Mouse (Mus musculus) cortical plate, adult 2 months (tissue): ENCODE results near the gene Gm13287. TPM values are rescaled to one million over a fixed set of nuclear protein-coding genes. Genes with fewer than 3 reads are reported as not detected.
"Not testable (repeated sequence)": the region's sequence is repeated elsewhere in the genome, so short reads cannot be mapped to it uniquely, and the experiment has no call there.

Experiments
- H3K27ac ChIP-seq: fragments of 200-500 bp; 2 replicates; pipeline ENCODE4 v1.5.1; 2012; ENCODE audit warnings: low read length, control low read depth, inconsistent platforms; ENCODE audit not compliant: insufficient read depth
- H3K4me1 ChIP-seq: fragments of 200-500 bp; 2 replicates; pipeline ENCODE4 v1.6.1; 2011; ENCODE audit warnings: low read length; ENCODE audit not compliant: control insufficient read depth, insufficient read depth
- H3K4me3 ChIP-seq: fragments of 200-500 bp; 2 replicates; pipeline ENCODE4 v1.5.1; 2011; ENCODE audit warnings: mild to moderate bottlenecking, low read length, control low read depth; ENCODE audit not compliant: insufficient read depth
- CTCF ChIP-seq: fragments of 200-500 bp; IDR thresholded peaks from 2 replicates; pipeline ENCODE4 v1.5.1; 2011; ENCODE audit warnings: mild to moderate bottlenecking, control low read depth, low read length; ENCODE audit not compliant: insufficient read depth; ENCODE audit errors: extremely low read depth
- POLR2A ChIP-seq: fragments of 200-500 bp; IDR thresholded peaks from 2 replicates; pipeline ENCODE4 v1.6.1; 2011; ENCODE audit warnings: mild to moderate bottlenecking, low read length, control low read depth; ENCODE audit not compliant: insufficient read depth; ENCODE audit errors: extremely low read depth
- polyA plus RNA-seq: library from polyadenylated mRNA; depleted of rRNA; stranded (reverse); fragments of >200 nt; gene quantifications from 2 replicates; pipeline ENCODE4 v1.2.3, GENCODE M21; 2012

Gm13287 gene
- polyA plus RNA-seq, 1 experiment, result not detected

DNA sequence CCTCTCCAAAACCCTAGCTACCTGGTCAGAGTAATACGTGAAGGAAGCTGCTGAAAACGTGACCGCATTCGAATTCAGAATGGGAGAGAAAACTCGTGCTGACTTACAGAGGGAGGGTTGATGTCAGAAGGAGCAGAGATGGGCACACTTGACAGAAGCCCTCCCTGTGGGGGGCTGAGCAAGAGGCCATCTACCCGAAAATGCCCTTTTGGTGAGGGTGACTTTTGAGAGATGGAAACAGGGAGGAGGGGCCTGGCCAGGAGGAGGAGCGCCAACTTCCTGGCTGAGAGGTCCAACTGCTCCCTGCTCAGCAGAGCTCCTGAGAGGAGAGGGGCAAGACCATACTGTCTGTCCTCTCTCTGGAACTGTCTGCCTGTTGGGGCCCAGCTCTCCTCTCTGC lies 21.2 kb upstream of the Gm13287 start, which contains the start of gene Ifnz:
Ifnz (plus strand) TSS at position 301 of the 400 bp plus-strand sequence.
- H3K4me1 ChIP-seq, H3K4me3 ChIP-seq, H3K27ac ChIP-seq: not testable (repeated sequence)

DNA sequence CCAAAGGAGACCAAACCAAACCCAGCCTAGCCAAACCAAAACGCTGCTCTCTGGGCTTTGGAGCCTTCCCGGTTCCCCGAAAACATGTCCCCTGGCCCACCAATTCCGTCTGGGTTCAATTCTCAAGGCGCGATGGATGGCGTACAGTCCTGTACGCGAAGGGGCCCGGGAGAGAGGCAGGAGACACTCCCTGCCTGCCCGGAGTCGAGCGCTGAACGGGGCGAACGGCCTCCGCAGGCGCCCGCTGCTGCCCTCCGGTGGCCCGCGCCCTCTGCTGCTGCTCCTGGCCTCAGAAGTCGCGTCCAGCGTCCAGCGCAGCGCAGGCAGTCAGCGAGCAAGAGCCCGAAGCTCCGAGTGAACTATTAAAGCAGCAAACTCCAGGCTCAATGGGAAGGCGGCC lies 20.7 kb upstream of the Gm13287 start:
- H3K4me1 ChIP-seq, H3K4me3 ChIP-seq, H3K27ac ChIP-seq: not testable (repeated sequence)

DNA sequence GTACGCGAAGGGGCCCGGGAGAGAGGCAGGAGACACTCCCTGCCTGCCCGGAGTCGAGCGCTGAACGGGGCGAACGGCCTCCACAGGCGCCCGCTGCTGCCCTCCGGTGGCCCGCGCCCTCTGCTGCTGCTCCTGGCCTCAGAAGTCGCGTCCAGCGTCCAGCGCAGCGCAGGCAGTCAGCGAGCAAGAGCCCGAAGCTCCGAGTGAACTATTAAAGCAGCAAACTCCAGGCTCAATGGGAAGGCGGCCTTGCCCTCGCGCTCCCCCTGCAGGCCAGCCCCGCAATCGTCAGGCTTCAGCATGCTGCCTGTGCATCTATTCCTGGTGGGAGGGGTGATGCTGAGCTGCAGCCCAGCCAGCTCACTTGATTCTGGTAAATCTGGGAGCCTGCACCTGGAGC lies 17.6 kb upstream of the Gm13287 start, which contains the start of gene Gm13276:
Gm13276 (plus strand) TSS at position 301 of the 400 bp plus-strand sequence.
- H3K4me1 ChIP-seq, H3K4me3 ChIP-seq, H3K27ac ChIP-seq: not testable (repeated sequence)

DNA sequence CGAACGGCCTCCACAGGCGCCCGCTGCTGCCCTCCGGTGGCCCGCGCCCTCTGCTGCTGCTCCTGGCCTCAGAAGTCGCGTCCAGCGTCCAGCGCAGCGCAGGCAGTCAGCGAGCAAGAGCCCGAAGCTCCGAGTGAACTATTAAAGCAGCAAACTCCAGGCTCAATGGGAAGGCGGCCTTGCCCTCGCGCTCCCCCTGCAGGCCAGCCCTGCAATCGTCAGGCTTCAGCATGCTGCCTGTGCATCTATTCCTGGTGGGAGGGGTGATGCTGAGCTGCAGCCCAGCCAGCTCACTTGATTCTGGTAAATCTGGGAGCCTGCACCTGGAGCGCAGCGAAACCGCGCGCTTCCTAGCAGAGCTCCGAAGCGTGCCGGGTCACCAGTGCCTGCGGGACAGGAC lies 14.7 kb upstream of the Gm13287 start, which contains the start of gene Gm13277:
Gm13277 (plus strand) TSS at position 231 of the 400 bp plus-strand sequence.
- not testable (repeated sequence) for H3K27ac ChIP-seq, H3K4me3 ChIP-seq, H3K4me1 ChIP-seq
- peak; percentile 26; the same call in 1 of the 2 replicates for TF ChIP-seq CTCF

DNA sequence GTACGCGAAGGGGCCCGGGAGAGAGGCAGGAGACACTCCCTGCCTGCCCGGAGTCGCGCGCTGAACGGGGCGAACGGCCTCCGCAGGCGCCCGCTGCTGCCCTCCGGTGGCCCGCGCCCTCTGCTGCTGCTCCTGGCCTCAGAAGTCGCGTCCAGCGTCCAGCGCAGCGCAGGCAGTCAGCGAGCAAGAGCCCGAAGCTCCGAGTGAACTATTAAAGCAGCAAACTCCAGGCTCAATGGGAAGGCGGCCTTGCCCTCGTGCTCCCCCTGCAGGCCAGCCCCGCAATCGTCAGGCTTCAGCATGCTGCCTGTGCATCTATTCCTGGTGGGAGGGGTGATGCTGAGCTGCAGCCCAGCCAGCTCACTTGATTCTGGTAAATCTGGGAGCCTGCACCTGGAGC lies 11.8 kb upstream of the Gm13287 start, which contains the start of gene Gm13278:
Gm13278 (plus strand) TSS at position 301 of the 400 bp plus-strand sequence.
- not testable (repeated sequence) for H3K27ac ChIP-seq, H3K4me1 ChIP-seq, H3K4me3 ChIP-seq

DNA sequence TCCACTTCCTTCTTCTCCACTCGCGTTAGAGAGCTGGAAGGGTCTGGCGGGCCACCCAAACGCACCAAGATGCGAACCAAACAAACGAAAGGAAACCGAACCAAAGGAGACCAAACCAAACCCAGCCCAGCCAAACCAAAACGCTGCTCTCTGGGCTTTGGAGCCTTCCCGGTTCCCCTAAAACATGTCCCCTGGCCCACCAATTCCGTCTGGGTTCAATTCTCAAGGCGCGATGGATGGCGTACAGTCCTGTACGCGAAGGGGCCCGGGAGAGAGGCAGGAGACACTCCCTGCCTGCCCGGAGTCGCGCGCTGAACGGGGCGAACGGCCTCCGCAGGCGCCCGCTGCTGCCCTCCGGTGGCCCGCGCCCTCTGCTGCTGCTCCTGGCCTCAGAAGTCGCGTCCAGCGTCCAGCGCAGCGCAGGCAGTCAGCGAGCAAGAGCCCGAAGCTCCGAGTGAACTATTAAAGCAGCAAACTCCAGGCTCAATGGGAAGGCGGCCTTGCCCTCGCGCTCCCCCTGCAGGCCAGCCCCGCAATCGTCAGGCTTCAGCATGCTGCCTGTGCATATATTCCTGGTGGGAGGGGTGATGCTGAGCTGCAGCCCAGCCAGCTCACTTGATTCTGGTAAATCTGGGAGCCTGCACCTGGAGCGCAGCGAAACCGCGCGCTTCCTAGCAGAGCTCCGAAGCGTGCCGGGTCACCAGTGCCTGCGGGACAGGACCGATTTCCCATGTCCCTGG lies 8.9 kb upstream of the Gm13287 start, which contains the start of gene Gm13275:
Gm13275 (plus strand) TSS at position 552 of the 740 bp plus-strand sequence.
- 0 out of 2 replicates have a peak, but pooled peaks have one; percentile 4 for TF ChIP-seq CTCF
- H3K4me3 ChIP-seq, H3K27ac ChIP-seq, H3K4me1 ChIP-seq: not testable (repeated sequence)

DNA sequence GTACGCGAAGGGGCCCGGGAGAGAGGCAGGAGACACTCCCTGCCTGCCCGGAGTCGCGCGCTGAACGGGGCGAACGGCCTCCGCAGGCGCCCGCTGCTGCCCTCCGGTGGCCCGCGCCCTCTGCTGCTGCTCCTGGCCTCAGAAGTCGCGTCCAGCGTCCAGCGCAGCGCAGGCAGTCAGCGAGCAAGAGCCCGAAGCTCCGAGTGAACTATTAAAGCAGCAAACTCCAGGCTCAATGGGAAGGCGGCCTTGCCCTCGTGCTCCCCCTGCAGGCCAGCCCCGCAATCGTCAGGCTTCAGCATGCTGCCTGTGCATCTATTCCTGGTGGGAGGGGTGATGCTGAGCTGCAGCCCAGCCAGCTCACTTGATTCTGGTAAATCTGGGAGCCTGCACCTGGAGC lies 6.0 kb upstream of the Gm13287 start, which contains the start of gene Gm13279:
Gm13279 (plus strand) TSS at position 301 of the 400 bp plus-strand sequence.
- H3K4me3 ChIP-seq, H3K4me1 ChIP-seq, H3K27ac ChIP-seq: not testable (repeated sequence)

DNA sequence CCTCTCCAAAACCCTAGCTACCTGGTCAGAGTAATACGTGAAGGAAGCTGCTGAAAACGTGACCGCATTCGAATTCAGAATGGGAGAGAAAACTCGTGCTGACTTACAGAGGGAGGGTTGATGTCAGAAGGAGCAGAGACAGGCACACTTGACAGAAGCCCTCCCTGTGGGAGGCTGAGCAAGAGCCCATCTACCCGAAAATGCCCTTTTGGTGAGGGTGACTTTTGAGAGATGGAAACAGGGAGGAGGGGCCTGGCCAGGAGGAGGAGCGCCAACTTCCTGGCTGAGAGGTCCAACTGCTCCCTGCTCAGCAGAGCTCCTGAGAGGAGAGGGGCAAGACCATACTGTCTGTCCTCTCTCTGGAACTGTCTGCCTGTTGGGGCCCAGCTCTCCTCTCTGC lies 3.7 kb upstream of the Gm13287 start, which contains the start of gene Gm13285:
Gm13285 (plus strand) TSS at position 301 of the 400 bp plus-strand sequence.
- H3K27ac ChIP-seq, H3K4me1 ChIP-seq, H3K4me3 ChIP-seq: not testable (repeated sequence)

DNA sequence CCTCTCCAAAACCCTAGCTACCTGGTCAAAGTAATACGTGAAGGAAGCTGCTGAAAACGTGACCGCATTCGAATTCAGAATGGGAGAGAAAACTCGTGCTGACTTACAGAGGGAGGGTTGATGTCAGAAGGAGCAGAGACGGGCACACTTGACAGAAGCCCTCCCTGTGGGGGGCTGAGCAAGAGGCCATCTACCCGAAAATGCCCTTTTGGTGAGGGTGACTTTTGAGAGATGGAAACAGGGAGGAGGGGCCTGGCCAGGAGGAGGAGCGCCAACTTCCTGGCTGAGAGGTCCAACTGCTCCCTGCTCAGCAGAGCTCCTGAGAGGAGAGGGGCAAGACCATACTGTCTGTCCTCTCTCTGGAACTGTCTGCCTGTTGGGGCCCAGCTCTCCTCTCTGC lies 2.2 kb downstream of the Gm13287 start, which contains the start of gene Gm13288:
Gm13288 (plus strand) TSS at position 301 of the 400 bp plus-strand sequence.
- H3K4me3 ChIP-seq, H3K27ac ChIP-seq, H3K4me1 ChIP-seq: not testable (repeated sequence)

DNA sequence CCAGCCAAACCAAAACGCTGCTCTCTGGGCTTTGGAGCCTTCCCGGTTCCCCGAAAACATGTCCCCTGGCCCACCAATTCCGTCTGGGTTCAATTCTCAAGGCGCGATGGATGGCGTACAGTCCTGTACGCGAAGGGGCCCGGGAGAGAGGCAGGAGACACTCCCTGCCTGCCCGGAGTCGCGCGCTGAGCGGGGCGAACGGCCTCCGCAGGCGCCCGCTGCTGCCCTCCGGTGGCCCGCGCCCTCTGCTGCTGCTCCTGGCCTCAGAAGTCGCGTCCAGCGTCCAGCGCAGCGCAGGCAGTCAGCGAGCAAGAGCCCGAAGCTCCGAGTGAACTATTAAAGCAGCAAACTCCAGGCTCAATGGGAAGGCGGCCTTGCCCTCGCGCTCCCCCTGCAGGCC lies 2.7 kb downstream of the Gm13287 start:
- not testable (repeated sequence) for H3K4me3 ChIP-seq, H3K4me1 ChIP-seq, H3K27ac ChIP-seq

DNA sequence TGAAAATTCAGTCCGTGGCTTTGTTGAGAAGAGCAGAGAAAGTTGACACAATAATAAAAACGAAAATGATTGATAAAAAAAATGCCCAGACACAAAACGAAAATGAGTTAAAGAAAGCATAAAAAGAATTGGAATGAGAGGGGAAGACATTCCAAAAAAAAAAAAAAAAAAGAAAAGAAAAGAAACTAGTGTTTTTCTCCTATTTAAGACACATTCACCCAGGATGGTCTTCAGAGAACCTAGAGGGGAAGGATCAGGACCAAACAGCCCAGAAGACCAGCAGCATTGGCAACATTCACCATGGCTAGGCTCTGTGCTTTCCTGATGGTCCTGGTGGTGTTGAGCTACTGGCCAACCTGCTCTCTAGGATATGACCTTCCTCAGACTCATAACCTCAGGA lies 12.9 kb downstream of the Gm13287 start, which contains the start of gene Ifna7:
Ifna7 (plus strand) TSS at position 301 of the 400 bp plus-strand sequence.
- TF ChIP-seq CTCF, result no peak
- no peak for TF ChIP-seq POLR2A
- no peak within 1 kb of the TSS for H3K4me3 ChIP-seq
- H3K4me1 ChIP-seq, result no peaks in the 10 kb centered on the region
- H3K27ac ChIP-seq, result no peak within 1 kb of the TSS
